Mouse (Mus musculus): ENCODE data around the gene Tcp11l1. TPM values are rescaled to one million over a fixed set of nuclear protein-coding genes. Genes with fewer than 3 reads are reported as not detected.

The Tcp11l1 gene
- polyA plus RNA-seq, 1 experiment: 88.1 TPM

GRCm38 (mm10) chr2:104740248-104740949 is 28.4 kb upstream of the Tcp11l1 start:
- no peak overlapping the region for H3K4me3 ChIP-seq (replicated peaks)
- TF ChIP-seq GATA1 (IDR thresholded peaks at IDR 0.05; ENCODE audit: borderline replicate concordance, low read length) (no peak), FLI1 (IDR thresholded peaks at IDR 0.05; ENCODE audit: low read length) (no peak)
- peaks cover 2% of the 10 kb centered on the region; the same call in 1 of the 2 replicates for H3K9me3 ChIP-seq
- peaks cover 10% of the 10 kb centered on the region for H3K27me3 ChIP-seq (replicated peaks)
- H3K36me3 ChIP-seq (replicated peaks; ENCODE audit: low read length): peaks cover 2% of the 10 kb centered on the region
- peaks cover 32% of the 10 kb centered on the region for H3K4me1 ChIP-seq

- TF ChIP-seq FLI1 (IDR thresholded peaks at IDR 0.05; ENCODE audit: low read length) (no peak), GATA1 (IDR thresholded peaks at IDR 0.05; ENCODE audit: borderline replicate concordance, low read length) (no peak)
- H3K36me3 ChIP-seq (replicated peaks; ENCODE audit: low read length): peaks cover 2% of the 10 kb centered on the region
- H3K4me1 ChIP-seq: peaks cover 30% of the 10 kb centered on the region
- H3K27me3 ChIP-seq (replicated peaks): peaks cover 10% of the 10 kb centered on the region
- peaks cover 3% of the 10 kb centered on the region; the same call in 1 of the 2 replicates for H3K9me3 ChIP-seq
- no peak overlapping the region for H3K4me3 ChIP-seq (replicated peaks)
Observed at GRCm38 (mm10) chr2:104739691-104740090, 27.7 kb upstream of the Tcp11l1 start.

GRCm38 (mm10) chr2:104736241-104736640 is 24.3 kb upstream of the Tcp11l1 start:
- TF ChIP-seq FLI1 (IDR thresholded peaks at IDR 0.05; ENCODE audit: low read length) (no peak), GATA1 (IDR thresholded peaks at IDR 0.05; ENCODE audit: borderline replicate concordance, low read length) (no peak)
- Histone ChIP-seq H3K4me3 (replicated peaks) (no peak overlapping the region), H3K9me3 (peaks cover 3% of the 10 kb centered on the region; the same call in 1 of the 2 replicates), H3K27me3 (replicated peaks) (peaks cover 10% of the 10 kb centered on the region), H3K4me1 (peaks cover 25% of the 10 kb centered on the region), H3K36me3 (replicated peaks; ENCODE audit: low read length) (peaks cover 2% of the 10 kb centered on the region)

GRCm38 (mm10) chr2:104732562-104733256 is 20.7 kb upstream of the Tcp11l1 start:
- H3K4me1 ChIP-seq: peaks cover 21% of the 10 kb centered on the region
- H3K4me3 ChIP-seq (replicated peaks): no peak overlapping the region
- H3K27me3 ChIP-seq (replicated peaks): peaks cover 2% of the 10 kb centered on the region
- H3K36me3 ChIP-seq (replicated peaks; ENCODE audit: low read length): peaks cover 4% of the 10 kb centered on the region
- H3K9me3 ChIP-seq: peaks cover 3% of the 10 kb centered on the region; the same call in 1 of the 2 replicates
- no peak for TF ChIP-seq GATA1 (IDR thresholded peaks at IDR 0.05; ENCODE audit: borderline replicate concordance, low read length)
- TF ChIP-seq FLI1 (IDR thresholded peaks at IDR 0.05; ENCODE audit: low read length): no peak

- H3K27me3 ChIP-seq (replicated peaks): peaks cover 2% of the 10 kb centered on the region
Observed at GRCm38 (mm10) chr2:104732033-104732444, 20.1 kb upstream of the Tcp11l1 start.

GRCm38 (mm10) chr2:104727369-104727768 is 15.4 kb upstream of the Tcp11l1 start:
- no peaks in the 10 kb centered on the region for H3K27me3 ChIP-seq (replicated peaks)
- H3K9me3 ChIP-seq: no peaks in the 10 kb centered on the region
- no peak overlapping the region for H3K4me3 ChIP-seq (replicated peaks)
- H3K4me1 ChIP-seq: peaks cover 15% of the 10 kb centered on the region
- no peak for TF ChIP-seq GATA1 (IDR thresholded peaks at IDR 0.05; ENCODE audit: borderline replicate concordance, low read length)
- no peak for TF ChIP-seq FLI1 (IDR thresholded peaks at IDR 0.05; ENCODE audit: low read length)
- peaks cover 11% of the 10 kb centered on the region for H3K36me3 ChIP-seq (replicated peaks; ENCODE audit: low read length)

More at GRCm38 (mm10) chr2:104732033-104732444, 20.1 kb upstream of the Tcp11l1 start:
- Histone ChIP-seq H3K9me3 (peaks cover 3% of the 10 kb centered on the region; the same call in 1 of the 2 replicates), H3K4me1 (peaks cover 21% of the 10 kb centered on the region), H3K36me3 (replicated peaks; ENCODE audit: low read length) (peaks cover 6% of the 10 kb centered on the region), H3K4me3 (replicated peaks) (peak overlapping the region; percentile 85)
- TF ChIP-seq FLI1 (IDR thresholded peaks at IDR 0.05; ENCODE audit: low read length) (no peak), GATA1 (IDR thresholded peaks at IDR 0.05; ENCODE audit: borderline replicate concordance, low read length) (no peak)

GRCm38 (mm10) chr2:104722021-104722420 is 10.1 kb upstream of the Tcp11l1 start:
- H3K4me1 ChIP-seq: peaks cover 22% of the 10 kb centered on the region
- H3K4me3 ChIP-seq (replicated peaks): no peak overlapping the region
- no peaks in the 10 kb centered on the region for H3K9me3 ChIP-seq
- TF ChIP-seq FLI1 (IDR thresholded peaks at IDR 0.05; ENCODE audit: low read length) (no peak), GATA1 (IDR thresholded peaks at IDR 0.05; ENCODE audit: borderline replicate concordance, low read length) (no peak)
- H3K27me3 ChIP-seq (replicated peaks): no peaks in the 10 kb centered on the region
- H3K36me3 ChIP-seq (replicated peaks; ENCODE audit: low read length): peaks cover 6% of the 10 kb centered on the region

GRCm38 (mm10) chr2:104717827-104718226 is 5.9 kb upstream of the Tcp11l1 start:
- Histone ChIP-seq H3K36me3 (replicated peaks; ENCODE audit: low read length) (peaks cover 2% of the 10 kb centered on the region), H3K27me3 (replicated peaks) (no peaks in the 10 kb centered on the region), H3K4me1 (peaks cover 42% of the 10 kb centered on the region), H3K9me3 (no peaks in the 10 kb centered on the region), H3K4me3 (replicated peaks) (no peak overlapping the region)
- TF ChIP-seq FLI1 (IDR thresholded peaks at IDR 0.05; ENCODE audit: low read length): no peak
- TF ChIP-seq GATA1 (IDR thresholded peaks at IDR 0.05; ENCODE audit: borderline replicate concordance, low read length): no peak

- H3K27me3 ChIP-seq (replicated peaks): no peaks in the 10 kb centered on the region
- TF ChIP-seq GATA1 (IDR thresholded peaks at IDR 0.05; ENCODE audit: borderline replicate concordance, low read length) (no peak), FLI1 (IDR thresholded peaks at IDR 0.05; ENCODE audit: low read length) (no peak)
- peak overlapping the region; percentile 31 for H3K4me3 ChIP-seq (replicated peaks)
- H3K9me3 ChIP-seq: no peaks in the 10 kb centered on the region
- H3K36me3 ChIP-seq (replicated peaks; ENCODE audit: low read length): peaks cover 2% of the 10 kb centered on the region
- peaks cover 47% of the 10 kb centered on the region for H3K4me1 ChIP-seq
Observed at GRCm38 (mm10) chr2:104717231-104717735, 5.3 kb upstream of the Tcp11l1 start.

- Histone ChIP-seq H3K36me3 (replicated peaks; ENCODE audit: low read length) (peaks cover 2% of the 10 kb centered on the region), H3K9me3 (no peaks in the 10 kb centered on the region), H3K4me3 (replicated peaks) (peak within 1 kb of the TSS; percentile 34), H3K27me3 (replicated peaks) (no peaks in the 10 kb centered on the region), H3K4me1 (peaks cover 43% of the 10 kb centered on the region)
- no peak for TF ChIP-seq GATA1 (IDR thresholded peaks at IDR 0.05; ENCODE audit: borderline replicate concordance, low read length)
- no peak for TF ChIP-seq FLI1 (IDR thresholded peaks at IDR 0.05; ENCODE audit: low read length)
Observed at GRCm38 (mm10) chr2:104716279-104716678, 4.3 kb upstream of the Tcp11l1 start, which contains the start of gene Pin1rt1. TSS of gene Pin1rt1 (minus strand) at chr2:104716379.

Measured in megakaryocyte, embryonic 14.5 days (primary cell).